Mouse (Mus musculus) limb, embryonic 15.5 days (tissue): ENCODE data around the gene Mrgpra2a. TPM values are rescaled to one million over a fixed set of nuclear protein-coding genes. Genes with fewer than 3 reads are reported as not detected.
"Not testable (repeated sequence)": the region's sequence is repeated elsewhere in the genome, so short reads cannot be mapped to it uniquely, and the experiment has no call there.

Experiments
- ATAC-seq: fragments of 200-750 bp; cut with Nextera tagmentation; 2 replicates; pipeline ENCODE4 v1.8.0; 2017; ENCODE audit warnings: low read depth, moderate TSS enrichment; ENCODE audit not compliant: insufficient number of reproducible peaks, low FRiP score, low TSS enrichment
- H3K27ac ChIP-seq: fragments of 300-500 bp; sonication (generic); 2 replicates; pipeline ENCODE4 v1.5.1; 2015; ENCODE audit warnings: moderate library complexity, mild to moderate bottlenecking, inconsistent platforms
- H3K27me3 ChIP-seq: fragments of 300-500 bp; sonication (generic); 2 replicates; pipeline ENCODE4 v1.6.1; 2015; ENCODE audit warnings: inconsistent platforms
- H3K36me3 ChIP-seq: fragments of 300-500 bp; sonication (generic); 2 replicates; pipeline ENCODE4 v1.6.1; 2015; ENCODE audit warnings: inconsistent platforms
- H3K4me1 ChIP-seq: fragments of 300-500 bp; sonication (generic); 2 replicates; pipeline ENCODE4 v1.6.1; 2015; ENCODE audit warnings: inconsistent platforms
- H3K4me2 ChIP-seq: fragments of 300-500 bp; sonication (generic); 2 replicates; pipeline ENCODE4 v1.6.1; 2015; ENCODE audit warnings: mild to moderate bottlenecking, inconsistent platforms
- H3K4me3 ChIP-seq: fragments of 300-500 bp; sonication (generic); 2 replicates; pipeline ENCODE4 v1.5.1; 2015; ENCODE audit warnings: mild to moderate bottlenecking, inconsistent platforms
- H3K9ac ChIP-seq: fragments of 300-500 bp; sonication (generic); 2 replicates; pipeline ENCODE4 v1.6.1; 2015; ENCODE audit warnings: inconsistent platforms
- H3K9me3 ChIP-seq: fragments of 300-500 bp; sonication (generic); 2 replicates; pipeline ENCODE4 v1.6.1; 2016; ENCODE audit warnings: inconsistent platforms
- WGBS: fragments of 180-500 bp; shearing (Covaris S2); methylation state at CpG from one replicate; pipeline ENCODE4 v1.1.7; 2015; 5-methylcytosine and 5-hydroxymethylcytosine counted together
- polyA plus RNA-seq: library from polyadenylated mRNA; unstranded; fragments of >200 nt; fragmentation: Nextera tagmentation; extraction: Ambion mirVana; gene quantifications from 2 replicates; pipeline ENCODE4 v1.2.1, GENCODE M21; 2015

Mrgpra2a gene
- polyA plus RNA-seq = not detected in 2 replicates

- H3K9me3 ChIP-seq, H3K36me3 ChIP-seq, H3K4me1 ChIP-seq, H3K4me2 ChIP-seq, H3K9ac ChIP-seq, H3K27me3 ChIP-seq, H3K27ac ChIP-seq, H3K4me3 ChIP-seq, ATAC-seq: not testable (repeated sequence)
- WGBS = no CpG with 5 or more reads among the region's 1 CpGs
These were observed at the start of gene Mrgpra2a for GRCm38 (mm10) chr7:47452015-47452414. Mrgpra2a (minus strand) TSS chr7:47452139.

- not testable (repeated sequence) for H3K4me3 ChIP-seq, ATAC-seq, H3K36me3 ChIP-seq, H3K4me2 ChIP-seq, H3K4me1 ChIP-seq, H3K9me3 ChIP-seq, H3K27ac ChIP-seq, H3K27me3 ChIP-seq, H3K9ac ChIP-seq
These were observed 39.3 kb upstream of the Mrgpra2a start for GRCm38 (mm10) chr7:47491266-47491665.

- not testable (repeated sequence) for H3K27me3 ChIP-seq, H3K4me3 ChIP-seq, H3K4me1 ChIP-seq, H3K36me3 ChIP-seq, H3K9ac ChIP-seq, H3K9me3 ChIP-seq, ATAC-seq, H3K4me2 ChIP-seq, H3K27ac ChIP-seq
- WGBS = no CpG with 5 or more reads among the region's 1 CpGs
These were observed 37.5 kb upstream of the Mrgpra2a start for GRCm38 (mm10) chr7:47489438-47489837.

DNA sequence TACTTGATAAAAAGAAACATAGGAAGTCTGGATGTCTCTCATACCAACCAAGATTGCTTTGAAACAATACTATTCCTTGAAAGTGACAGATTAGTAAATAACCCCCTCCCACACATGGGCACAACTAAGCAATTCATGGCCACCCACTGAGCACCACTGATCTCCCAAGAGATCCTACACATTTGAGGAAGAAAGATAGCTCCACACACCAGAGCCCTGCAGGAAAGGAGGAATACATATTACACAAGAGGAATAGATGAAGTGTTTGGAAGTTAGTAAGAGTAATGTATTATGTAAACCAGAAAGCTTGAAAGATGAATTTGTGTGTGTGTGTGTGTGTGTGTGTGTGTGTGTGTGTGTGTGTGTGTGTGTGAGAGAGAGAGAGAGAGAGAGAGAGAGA lies 31.2 kb upstream of the Mrgpra2a start:
- not testable (repeated sequence) for H3K27ac ChIP-seq, ATAC-seq, H3K9me3 ChIP-seq, H3K36me3 ChIP-seq, H3K27me3 ChIP-seq, H3K4me3 ChIP-seq, H3K4me2 ChIP-seq, H3K4me1 ChIP-seq, H3K9ac ChIP-seq

DNA sequence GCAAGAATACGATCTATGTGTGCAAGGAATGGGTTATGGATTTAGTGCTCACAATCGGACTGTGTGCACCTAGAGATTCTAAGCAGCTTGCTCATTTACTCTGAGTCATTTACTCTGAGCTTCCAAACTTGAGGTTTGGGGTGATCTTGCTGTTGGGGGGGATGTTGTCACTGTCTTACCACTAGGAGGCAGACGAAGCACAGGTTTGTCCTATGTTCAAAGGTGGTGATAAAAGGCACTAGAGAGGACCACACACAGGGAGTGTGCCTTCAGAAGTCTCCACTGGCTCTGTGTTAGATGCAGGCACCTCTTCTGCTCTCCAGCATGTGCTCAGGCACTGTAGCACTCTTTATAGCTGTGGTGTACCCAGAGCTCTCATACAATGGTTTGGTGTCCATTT lies 22.0 kb upstream of the Mrgpra2a start:
- H3K36me3 ChIP-seq, H3K9me3 ChIP-seq, H3K4me2 ChIP-seq, H3K4me1 ChIP-seq, H3K27ac ChIP-seq, ATAC-seq, H3K9ac ChIP-seq, H3K27me3 ChIP-seq, H3K4me3 ChIP-seq: not testable (repeated sequence)
- WGBS = 57% methylated on average over 2 of the region's 3 CpGs

GRCm38 (mm10) chr7:47465278-47465981 lies 13.5 kb upstream of the Mrgpra2a start:
- H3K4me2 ChIP-seq, H3K4me1 ChIP-seq, ATAC-seq, H3K9me3 ChIP-seq, H3K27me3 ChIP-seq, H3K36me3 ChIP-seq, H3K4me3 ChIP-seq, H3K27ac ChIP-seq, H3K9ac ChIP-seq: not testable (repeated sequence)

- H3K27ac ChIP-seq, H3K27me3 ChIP-seq, H3K4me1 ChIP-seq, H3K9me3 ChIP-seq, ATAC-seq, H3K36me3 ChIP-seq, H3K4me2 ChIP-seq, H3K4me3 ChIP-seq, H3K9ac ChIP-seq: not testable (repeated sequence)
These were observed 6.2 kb downstream of the Mrgpra2a start for GRCm38 (mm10) chr7:47445729-47446128.

DNA sequence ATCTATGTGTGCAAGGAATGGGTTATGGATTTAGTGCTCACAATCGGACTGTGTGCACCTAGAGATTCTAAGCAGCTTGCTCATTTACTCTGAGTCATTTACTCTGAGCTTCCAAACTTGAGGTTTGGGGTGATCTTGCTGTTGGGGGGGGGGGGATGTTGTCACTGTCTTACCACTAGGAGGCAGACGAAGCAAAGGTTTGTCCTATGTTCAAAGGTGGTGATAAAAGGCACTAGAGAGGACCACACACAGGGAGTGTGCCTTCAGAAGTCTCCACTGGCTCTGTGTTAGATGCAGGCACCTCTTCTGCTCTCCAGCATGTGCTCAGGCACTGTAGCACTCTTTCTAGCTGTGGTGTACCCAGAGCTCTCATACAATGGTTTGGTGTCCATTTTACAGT lies 15.5 kb downstream of the Mrgpra2a start:
- not testable (repeated sequence) for H3K4me3 ChIP-seq, H3K4me2 ChIP-seq, H3K9me3 ChIP-seq, H3K27me3 ChIP-seq, ATAC-seq, H3K9ac ChIP-seq, H3K36me3 ChIP-seq, H3K27ac ChIP-seq, H3K4me1 ChIP-seq
- 21% methylated on average over 1 of the region's 2 CpGs for WGBS

GRCm38 (mm10) chr7:47427815-47428508 lies 24.0 kb downstream of the Mrgpra2a start:
- H3K36me3 ChIP-seq, H3K9ac ChIP-seq, H3K9me3 ChIP-seq, H3K27ac ChIP-seq, H3K4me2 ChIP-seq, H3K4me1 ChIP-seq, H3K4me3 ChIP-seq, H3K27me3 ChIP-seq, ATAC-seq: not testable (repeated sequence)

DNA sequence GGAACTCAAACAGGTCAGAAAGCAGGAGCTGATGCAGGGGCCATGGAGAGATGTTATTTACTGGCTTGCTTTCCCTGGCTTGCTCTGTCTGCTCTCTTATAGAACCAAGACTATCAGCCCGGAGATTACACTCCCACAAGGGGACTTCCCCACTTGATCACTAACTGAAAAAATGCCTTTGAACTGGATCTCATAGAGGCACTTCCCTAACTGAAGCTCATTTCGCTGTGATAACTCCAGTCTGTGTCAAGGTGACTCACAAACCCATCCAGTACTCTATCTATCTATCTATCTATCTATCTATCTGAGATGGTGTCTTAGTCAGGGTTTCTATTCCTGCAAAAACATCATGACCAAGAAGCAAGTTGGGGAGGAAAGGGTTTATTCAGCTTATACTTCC lies 41.3 kb downstream of the Mrgpra2a start:
- no peak for ATAC-seq
- WGBS = 56% methylated on average over 2 of the region's 2 CpGs

GRCm38 (mm10) chr7:47409545-47409944 lies 42.4 kb downstream of the Mrgpra2a start:
- no peak overlapping the region for H3K27ac ChIP-seq
- no peak overlapping the region for H3K4me3 ChIP-seq
- H3K9ac ChIP-seq = no peak overlapping the region
- no peaks in the 10 kb centered on the region for H3K36me3 ChIP-seq
- H3K27me3 ChIP-seq = no peaks in the 10 kb centered on the region
- H3K9me3 ChIP-seq = no peaks in the 10 kb centered on the region; the same call in 1 of the 2 replicates
- no peak overlapping the region for H3K4me2 ChIP-seq
- 50% methylated on average over 1 of the region's 1 CpGs for WGBS
- no peak for ATAC-seq
- no peaks in the 10 kb centered on the region for H3K4me1 ChIP-seq

More for the DNA sequence above, 41.3 kb downstream of the Mrgpra2a start:
- H3K9ac ChIP-seq = no peak overlapping the region
- H3K4me1 ChIP-seq = no peaks in the 10 kb centered on the region
- no peaks in the 10 kb centered on the region; the same call in 1 of the 2 replicates for H3K9me3 ChIP-seq
- H3K27me3 ChIP-seq = no peaks in the 10 kb centered on the region
- H3K4me2 ChIP-seq = no peak overlapping the region
- H3K36me3 ChIP-seq = no peaks in the 10 kb centered on the region
- H3K27ac ChIP-seq = no peak overlapping the region
- no peak overlapping the region for H3K4me3 ChIP-seq

- Histone ChIP-seq H3K36me3 (no peaks in the 10 kb centered on the region), H3K9me3 (peaks cover 3% of the 10 kb centered on the region; the same call in 1 of the 2 replicates), H3K4me2 (no peak overlapping the region), H3K4me3 (no peak overlapping the region), H3K27ac (no peak overlapping the region), H3K4me1 (no peaks in the 10 kb centered on the region), H3K9ac (no peak overlapping the region), H3K27me3 (no peaks in the 10 kb centered on the region)
- ATAC-seq = no peak
These were observed 50.8 kb downstream of the Mrgpra2a start for GRCm38 (mm10) chr7:47401125-47401524.
